In genomic region chr11:57140162-57140780, GRCm38 (mm10) we compare ENCODE assay signal across 13 mouse cellular contexts.
DNase-seq lines count a peak whose midpoint lies in the region.
"Had no signal": no experiment of that assay in that cellular context is flagged by ENCODE, and none has a peak within 500 bp of the region (broad histone marks: within the 10 kb centered on the region; RNA-seq: fewer than 3 reads in every experiment).

No protein-coding gene starts in this region.

- no peaks in the 10 kb centered on the region for H3K9me3 ChIP-seq in heart, embryonic 10.5 days

- H3K36me3 ChIP-seq in heart, embryonic 10.5 days = no peaks in the 10 kb centered on the region

- no peak overlapping the region for H3K27ac ChIP-seq in heart, embryonic 10.5 days

- 80% methylated on average over 14 of the region's 14 CpGs for WGBS in heart, embryonic 10.5 days

- intact Hi-C loops in left cerebral cortex, postnatal 14 days (cut with DNase I) = no loop called here

- no peaks in the 10 kb centered on the region for H3K4me1 ChIP-seq in heart, embryonic 10.5 days
- H3K4me1 ChIP-seq: megakaryocyte, embryonic 14.5 days had no signal

- H3K4me3 ChIP-seq in heart, embryonic 10.5 days = no peak overlapping the region
- H3K4me3 ChIP-seq: megakaryocyte, embryonic 14.5 days had no signal

- no peaks in the 10 kb centered on the region for H3K27me3 ChIP-seq in heart, embryonic 10.5 days (ENCODE audit: insufficient read depth, poor library complexity, severe bottlenecking)
- H3K27me3 ChIP-seq: megakaryocyte, embryonic 14.5 days had no signal

- peak; percentile 61 for DNase-seq in layer of hippocampus, adult 11-12 months (ENCODE audit: low spot score)
- DNase-seq in layer of hippocampus, postnatal 10 days (ENCODE audit: low spot score in 2 of 2) = no peak
- peak; percentile 34 for DNase-seq in right cerebral cortex, postnatal 25 days
- no peak for DNase-seq in right cerebral cortex, postnatal 10 days (ENCODE audit: low spot score in 2 of 2)
- DNase-seq in left cerebral cortex, postnatal 14 days (ENCODE audit: low spot score in 2 of 2) = peak; percentile 28 to 66
- DNase-seq in adrenal gland, adult 18-20 months (ENCODE audit: low spot score in 2 of 2) = no peak
- DNase-seq in heart, embryonic 10.5 days (ENCODE audit: low spot score) = no peak
- DNase-seq: cerebellum, adult 18-20 months; kidney, adult 18-20 months; liver; lung, adult 2 months; thymus, adult 18-20 months had no signal

Comparison
In these comparisons a context has a peak if more than half of its experiments do, and no peak if none do; other contexts are left out.
1. DNase-seq: peak in layer of hippocampus, adult 11-12 months (single experiment), right cerebral cortex, postnatal 25 days (single experiment) and left cerebral cortex, postnatal 14 days (2 of 2); none in layer of hippocampus, postnatal 10 days (0 of 2), right cerebral cortex, postnatal 10 days (0 of 2), adrenal gland, adult 18-20 months (0 of 2) and heart, embryonic 10.5 days (single experiment).